Mouse (Mus musculus): ENCODE data around the gene Gng7. TPM values are rescaled to one million over a fixed set of nuclear protein-coding genes. Genes with fewer than 3 reads are reported as not detected.

Gene Gng7
- polyA plus RNA-seq, 1 experiment: 1.9 TPM

GRCm38 (mm10) chr10:80943701-80944100, 71.0 kb downstream of the Gng7 start:
- no peaks in the 10 kb centered on the region for H3K36me3 ChIP-seq (ENCODE audit: control insufficient read depth, insufficient read depth, low read length)
- no peak overlapping the region for H3K4me3 ChIP-seq (ENCODE audit: insufficient read depth, low read depth, low read length)
- no peak for DNase-seq
- peaks cover 18% of the 10 kb centered on the region for H3K4me1 ChIP-seq (ENCODE audit: control insufficient read depth, insufficient read depth, low read length)
- WGBS: 58% methylated on average over 9 of the region's 9 CpGs
- TF ChIP-seq POLR2A (IDR thresholded peaks at IDR 0.05; ENCODE audit: low read depth, low read length) (no peak), CTCF (conservative IDR thresholded peaks at IDR 0.05; ENCODE audit: insufficient read depth, insufficient read length, low read depth, low read length) (no peak)
- H3K27me3 ChIP-seq (replicated peaks; ENCODE audit: control insufficient read depth, insufficient read depth, low read length): no peaks in the 10 kb centered on the region
- H3K27ac ChIP-seq (ENCODE audit: insufficient read depth, low read depth, low read length): no peak overlapping the region

- no peak for DNase-seq
- TF ChIP-seq POLR2A (IDR thresholded peaks at IDR 0.05; ENCODE audit: low read depth, low read length) (no peak), CTCF (conservative IDR thresholded peaks at IDR 0.05; ENCODE audit: insufficient read depth, insufficient read length, low read depth, low read length) (no peak)
- H3K27me3 ChIP-seq (replicated peaks; ENCODE audit: control insufficient read depth, insufficient read depth, low read length): no peaks in the 10 kb centered on the region
- H3K4me3 ChIP-seq (ENCODE audit: insufficient read depth, low read depth, low read length): no peak overlapping the region
- H3K4me1 ChIP-seq (ENCODE audit: control insufficient read depth, insufficient read depth, low read length): peaks cover 18% of the 10 kb centered on the region
- no peak overlapping the region for H3K27ac ChIP-seq (ENCODE audit: insufficient read depth, low read depth, low read length)
- no peaks in the 10 kb centered on the region for H3K36me3 ChIP-seq (ENCODE audit: control insufficient read depth, insufficient read depth, low read length)
- WGBS: 73% methylated on average over 8 of the region's 8 CpGs
Measured at GRCm38 (mm10) chr10:80942919-80943318, 71.8 kb downstream of the Gng7 start.

- TF ChIP-seq POLR2A (IDR thresholded peaks at IDR 0.05; ENCODE audit: low read depth, low read length): no peak
- Histone ChIP-seq H3K36me3 (ENCODE audit: control insufficient read depth, insufficient read depth, low read length) (no peaks in the 10 kb centered on the region), H3K4me3 (ENCODE audit: insufficient read depth, low read depth, low read length) (no peak overlapping the region), H3K27me3 (replicated peaks; ENCODE audit: control insufficient read depth, insufficient read depth, low read length) (no peaks in the 10 kb centered on the region), H3K4me1 (ENCODE audit: control insufficient read depth, insufficient read depth, low read length) (peaks cover 18% of the 10 kb centered on the region), H3K27ac (ENCODE audit: insufficient read depth, low read depth, low read length) (peak overlapping the region; percentile 87)
- no peak for DNase-seq
- WGBS: 13% methylated on average over 2 of the region's 2 CpGs
Measured at GRCm38 (mm10) chr10:80940988-80941347, 73.8 kb downstream of the Gng7 start.

- WGBS: 16% methylated on average over 8 of the region's 8 CpGs
- peak; percentile 92 for DNase-seq
- Histone ChIP-seq H3K27ac (ENCODE audit: insufficient read depth, low read depth, low read length) (peak overlapping the region; percentile 87), H3K27me3 (replicated peaks; ENCODE audit: control insufficient read depth, insufficient read depth, low read length) (no peaks in the 10 kb centered on the region), H3K36me3 (ENCODE audit: control insufficient read depth, insufficient read depth, low read length) (no peaks in the 10 kb centered on the region), H3K4me1 (ENCODE audit: control insufficient read depth, insufficient read depth, low read length) (peaks cover 18% of the 10 kb centered on the region), H3K4me3 (ENCODE audit: insufficient read depth, low read depth, low read length) (no peak overlapping the region)
- TF ChIP-seq CTCF (conservative IDR thresholded peaks at IDR 0.05; ENCODE audit: insufficient read depth, insufficient read length, low read depth, low read length): no peak
- no peak for TF ChIP-seq POLR2A (IDR thresholded peaks at IDR 0.05; ENCODE audit: low read depth, low read length)
Measured at GRCm38 (mm10) chr10:80940320-80940987, 74.3 kb downstream of the Gng7 start.

GRCm38 (mm10) chr10:80939671-80940070, 75.1 kb downstream of the Gng7 start:
- Histone ChIP-seq H3K27ac (ENCODE audit: insufficient read depth, low read depth, low read length) (peak overlapping the region; percentile 65), H3K36me3 (ENCODE audit: control insufficient read depth, insufficient read depth, low read length) (no peaks in the 10 kb centered on the region), H3K4me1 (ENCODE audit: control insufficient read depth, insufficient read depth, low read length) (peaks cover 18% of the 10 kb centered on the region), H3K4me3 (ENCODE audit: insufficient read depth, low read depth, low read length) (peak overlapping the region; percentile 24; the same call in 1 of the 2 replicates), H3K27me3 (replicated peaks; ENCODE audit: control insufficient read depth, insufficient read depth, low read length) (no peaks in the 10 kb centered on the region)
- TF ChIP-seq CTCF (conservative IDR thresholded peaks at IDR 0.05; ENCODE audit: insufficient read depth, insufficient read length, low read depth, low read length) (no peak), POLR2A (IDR thresholded peaks at IDR 0.05; ENCODE audit: low read depth, low read length) (no peak)
- 1% methylated on average over 28 of the region's 28 CpGs for WGBS
- peak; percentile 94 for DNase-seq

- Histone ChIP-seq H3K36me3 (ENCODE audit: control insufficient read depth, insufficient read depth, low read length) (no peaks in the 10 kb centered on the region), H3K4me3 (ENCODE audit: insufficient read depth, low read depth, low read length) (no peak overlapping the region), H3K27me3 (replicated peaks; ENCODE audit: control insufficient read depth, insufficient read depth, low read length) (no peaks in the 10 kb centered on the region), H3K4me1 (ENCODE audit: control insufficient read depth, insufficient read depth, low read length) (peaks cover 18% of the 10 kb centered on the region), H3K27ac (ENCODE audit: insufficient read depth, low read depth, low read length) (no peak overlapping the region)
- TF ChIP-seq POLR2A (IDR thresholded peaks at IDR 0.05; ENCODE audit: low read depth, low read length) (no peak), CTCF (conservative IDR thresholded peaks at IDR 0.05; ENCODE audit: insufficient read depth, insufficient read length, low read depth, low read length) (no peak)
- DNase-seq: no peak
- WGBS: 33% methylated on average over 15 of the region's 15 CpGs
Measured at GRCm38 (mm10) chr10:80938831-80939550, 75.8 kb downstream of the Gng7 start.

GRCm38 (mm10) chr10:80937646-80938045, 77.1 kb downstream of the Gng7 start:
- WGBS: 11% methylated on average over 8 of the region's 8 CpGs
- Histone ChIP-seq H3K27ac (ENCODE audit: insufficient read depth, low read depth, low read length) (no peak overlapping the region), H3K27me3 (replicated peaks; ENCODE audit: control insufficient read depth, insufficient read depth, low read length) (no peaks in the 10 kb centered on the region), H3K36me3 (ENCODE audit: control insufficient read depth, insufficient read depth, low read length) (no peaks in the 10 kb centered on the region), H3K4me3 (ENCODE audit: insufficient read depth, low read depth, low read length) (no peak overlapping the region), H3K4me1 (ENCODE audit: control insufficient read depth, insufficient read depth, low read length) (peaks cover 22% of the 10 kb centered on the region)
- peak; percentile 91 for DNase-seq
- TF ChIP-seq CTCF (conservative IDR thresholded peaks at IDR 0.05; ENCODE audit: insufficient read depth, insufficient read length, low read depth, low read length) (no peak), POLR2A (IDR thresholded peaks at IDR 0.05; ENCODE audit: low read depth, low read length) (no peak)

Measured in kidney, adult 2 months (tissue).